Mouse (Mus musculus): Measurements from ENCODE around the gene Sec22c.

DNA sequence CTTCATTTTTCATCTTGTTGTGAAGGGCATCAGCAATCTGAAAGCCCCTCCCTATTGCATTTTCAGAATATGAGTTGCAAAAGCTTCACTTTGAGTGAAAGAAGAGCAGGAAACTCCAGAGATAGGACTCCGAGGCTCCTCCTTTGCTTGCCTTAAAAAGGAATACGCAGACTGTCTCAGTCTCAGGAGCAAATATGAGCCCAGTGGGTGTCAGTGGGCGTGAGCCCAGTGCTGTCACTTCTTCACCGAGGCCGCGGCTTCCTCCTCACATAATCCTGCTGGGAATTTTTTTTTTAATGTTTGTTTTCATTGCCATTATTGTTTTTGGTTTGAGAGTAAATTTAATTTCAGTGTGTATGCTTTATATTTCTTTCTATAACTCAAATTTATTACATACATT is 35.2 kb upstream of the Sec22c start:
- TF ChIP-seq CTCF (IDR thresholded peaks at IDR 0.05; ENCODE audit: extremely low read depth, insufficient read depth, low read length): no peak
- TF ChIP-seq POLR2A (IDR thresholded peaks at IDR 0.05; ENCODE audit: extremely low read depth, insufficient read depth, low read length): no peak
